Mouse (Mus musculus) left cerebral cortex, adult 8-10 months (tissue): Measurements from ENCODE around the gene Stab2. TPM values are rescaled to one million over a fixed set of nuclear protein-coding genes. Genes with fewer than 3 reads are reported as not detected.
A peak's percentile ranks its signal among the peaks of the same experiment; 100 is the strongest.

Experiments
- DNase-seq, 2 experiments: peaks; one replicate each; pipeline ENCODE4 v3.0.0; 2022; ENCODE audit warnings: low spot score in 2 of 2
- total RNA-seq, 4 experiments: library from RNA; stranded (reverse); gene quantifications; 2 replicates each; pipeline ENCODE4 v1.2.4; 2022

Stab2 gene
- under 1 TPM; 0.38 to 0.59 (median 0.47) TPM for total RNA-seq

DNA sequence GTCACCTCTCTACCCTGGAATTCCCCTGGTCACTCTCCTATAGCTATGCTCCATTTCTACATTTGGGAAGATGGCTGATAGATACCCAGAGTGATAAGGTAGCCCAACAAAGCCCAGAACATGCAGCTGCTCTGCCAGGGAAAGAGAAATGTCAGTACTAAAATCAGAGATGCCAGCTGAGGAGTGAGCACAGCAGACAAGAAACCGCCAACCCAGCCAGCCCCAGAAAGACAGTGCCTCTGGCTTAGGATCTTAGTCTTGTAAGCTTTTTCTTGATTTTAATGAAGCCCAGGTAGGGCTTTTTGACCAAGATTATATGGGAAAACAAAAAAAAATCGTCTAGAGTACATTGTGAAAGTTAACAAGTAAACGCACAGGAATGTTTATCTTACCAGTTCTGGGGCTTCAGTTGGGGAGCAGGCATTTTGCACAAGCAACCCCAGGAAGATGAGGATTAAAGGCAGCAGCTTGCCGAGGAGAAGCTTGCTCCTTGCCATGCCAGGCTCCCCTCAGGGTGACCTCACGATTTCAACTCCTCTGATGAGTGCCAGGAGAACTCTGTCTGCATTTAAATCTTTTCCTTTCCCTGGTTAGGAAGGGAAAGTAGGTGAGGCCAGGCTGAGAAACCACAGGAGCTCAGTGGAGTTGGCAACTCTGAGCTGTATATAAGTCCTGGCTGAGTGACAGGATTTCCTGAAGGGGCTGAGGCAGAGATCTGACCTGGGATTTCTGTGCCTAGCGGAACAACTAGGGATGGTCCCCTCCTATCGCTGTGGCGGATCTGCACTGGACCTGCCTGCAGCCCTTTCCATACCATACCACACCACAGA is at the start of gene Stab2:
Gene Stab2, minus strand, starts transcription at position 641 of the 830 bp plus-strand sequence.
- DNase-seq, result no peak

DNA sequence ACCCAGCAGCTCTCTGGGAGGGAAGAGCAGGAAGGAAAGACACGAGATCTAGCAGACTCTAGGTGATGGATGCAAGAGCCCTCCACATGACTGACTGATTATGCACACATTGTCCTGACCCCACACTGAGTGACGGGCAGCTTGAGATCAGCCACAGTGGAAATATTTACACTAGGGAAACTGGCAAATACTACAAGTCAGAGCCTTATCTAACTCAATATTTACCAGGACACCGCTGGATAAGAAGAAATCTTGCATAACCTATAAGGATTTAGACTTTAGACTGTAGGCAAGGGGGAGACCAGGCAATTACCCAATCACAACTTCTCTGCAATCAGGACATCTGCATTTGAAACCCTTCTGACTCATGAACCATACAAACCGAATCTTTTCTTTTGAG is 43.9 kb upstream of the Stab2 start:
- no peak for DNase-seq

DNA sequence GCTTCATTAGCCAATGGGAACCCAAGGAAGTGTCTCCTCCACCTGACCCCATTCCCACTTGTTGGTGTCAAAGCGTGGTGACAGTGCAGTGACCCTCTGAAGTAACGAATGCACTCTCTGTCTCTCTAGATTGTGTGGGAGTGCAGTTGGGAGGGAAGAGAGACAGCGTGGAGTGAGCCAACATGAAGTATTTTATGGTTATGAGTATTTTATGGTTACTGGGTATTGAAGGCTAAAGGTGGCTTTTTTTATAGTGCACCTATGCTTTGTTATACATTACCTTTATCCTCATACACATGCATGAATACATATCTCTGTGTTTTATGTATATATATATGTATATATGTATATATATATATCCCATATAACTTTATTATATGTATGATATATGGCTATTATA is 41.4 kb upstream of the Stab2 start:
- no peak for DNase-seq

DNA sequence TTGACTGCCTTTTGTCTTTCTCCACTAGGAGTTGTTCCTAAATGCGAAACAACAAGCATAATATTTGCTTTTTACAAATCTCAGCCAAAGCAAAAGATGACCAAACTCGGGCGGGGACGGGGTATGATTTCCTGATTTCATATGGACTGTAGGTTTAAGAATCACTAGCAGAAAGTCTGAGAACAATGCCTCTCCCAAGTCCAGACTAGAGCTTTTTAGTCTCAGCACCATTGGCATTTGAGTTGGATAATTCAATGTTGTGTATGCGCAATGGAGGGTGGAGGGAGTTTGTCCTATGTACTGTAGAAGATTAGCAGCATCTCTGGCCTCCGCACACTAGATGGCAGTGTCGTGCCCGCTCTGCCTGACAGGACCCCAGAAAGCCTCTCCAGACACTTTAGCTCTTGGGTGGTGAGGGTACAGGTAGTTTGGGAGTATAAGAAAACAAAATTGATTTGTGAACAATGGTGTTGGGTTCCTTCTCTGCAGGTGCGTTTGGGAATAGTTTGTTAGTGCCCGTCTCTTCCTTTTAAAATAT is 39.2 kb upstream of the Stab2 start:
- DNase-seq, result no peak

DNA sequence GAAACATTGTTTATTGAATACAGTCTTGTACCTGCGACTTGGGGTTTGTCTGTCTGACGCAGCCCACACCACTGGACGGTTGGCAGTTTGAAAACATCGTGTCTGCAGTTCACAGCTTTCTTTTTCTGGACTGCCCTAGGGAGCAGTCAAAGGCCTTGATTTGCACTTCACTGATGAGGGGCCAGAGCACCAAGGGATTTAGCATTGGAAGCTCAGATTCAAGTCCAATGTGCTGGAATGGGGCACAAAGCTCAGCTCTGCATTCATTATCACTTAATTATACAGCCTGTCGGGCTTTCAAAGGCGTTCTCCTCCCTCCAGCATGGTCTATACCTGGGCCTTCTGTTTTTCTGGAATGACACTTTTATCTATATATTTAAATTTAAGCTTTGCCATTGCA is 38.6 kb upstream of the Stab2 start:
- no peak for DNase-seq

DNA sequence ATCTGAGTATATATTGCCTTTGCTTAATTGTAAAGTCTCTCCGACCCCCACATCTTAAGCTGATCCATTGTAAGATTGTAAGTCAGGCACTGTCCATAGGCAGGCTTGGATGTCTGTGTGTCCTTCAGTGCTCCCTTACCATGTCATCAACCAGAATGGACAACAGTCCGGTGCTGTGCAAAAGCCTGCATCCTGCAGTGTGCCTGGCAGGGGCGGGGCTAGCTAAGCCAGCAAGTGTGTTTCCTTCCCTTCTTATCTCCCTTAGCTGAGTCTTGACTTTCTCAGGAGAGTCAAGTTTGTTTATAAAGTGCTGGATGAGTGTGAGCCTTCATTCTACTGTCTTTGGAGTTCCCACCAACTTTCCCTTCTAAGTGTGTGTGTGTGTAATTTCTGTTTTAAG is 37.4 kb upstream of the Stab2 start:
- DNase-seq, result no peak

DNA sequence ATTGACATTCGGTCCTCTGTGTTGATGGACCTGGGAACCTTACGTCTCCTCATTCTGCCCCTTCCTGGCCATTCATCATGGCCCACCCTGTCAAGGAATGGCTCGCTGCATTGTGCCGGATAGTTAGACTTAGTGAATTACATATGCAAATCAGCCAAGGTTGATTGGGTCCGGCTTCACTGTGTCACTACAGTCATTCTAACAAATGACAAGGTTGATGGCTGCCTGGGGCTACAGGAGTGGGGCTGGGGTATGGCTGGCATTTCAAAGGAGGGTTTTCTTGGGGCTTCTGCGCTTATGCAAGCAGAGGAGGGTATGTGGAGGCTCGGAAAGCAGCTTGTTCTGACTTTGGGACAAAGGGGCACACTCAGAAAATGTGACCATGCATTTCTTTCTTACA is 33.4 kb upstream of the Stab2 start:
- DNase-seq, result no peak

DNA sequence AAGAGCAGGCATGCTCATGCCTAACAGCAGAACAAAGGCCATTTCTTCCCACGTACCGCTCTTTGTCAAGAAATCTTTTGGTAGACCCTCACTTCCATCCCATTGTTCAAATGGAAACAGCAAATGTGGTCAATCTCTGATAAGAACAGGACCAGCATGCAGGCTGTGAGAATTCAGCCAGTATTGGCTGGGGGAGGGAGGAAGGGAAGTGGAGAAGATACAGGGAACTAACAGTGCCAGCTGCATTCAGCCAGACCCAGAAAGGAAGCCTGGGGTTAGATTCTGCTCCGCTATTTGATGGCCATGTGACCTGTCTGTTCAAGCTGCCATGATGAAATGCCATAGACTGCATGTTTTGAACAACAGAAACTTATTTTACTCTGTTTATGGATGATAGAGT is 32.0 kb upstream of the Stab2 start:
- no peak for DNase-seq

DNA sequence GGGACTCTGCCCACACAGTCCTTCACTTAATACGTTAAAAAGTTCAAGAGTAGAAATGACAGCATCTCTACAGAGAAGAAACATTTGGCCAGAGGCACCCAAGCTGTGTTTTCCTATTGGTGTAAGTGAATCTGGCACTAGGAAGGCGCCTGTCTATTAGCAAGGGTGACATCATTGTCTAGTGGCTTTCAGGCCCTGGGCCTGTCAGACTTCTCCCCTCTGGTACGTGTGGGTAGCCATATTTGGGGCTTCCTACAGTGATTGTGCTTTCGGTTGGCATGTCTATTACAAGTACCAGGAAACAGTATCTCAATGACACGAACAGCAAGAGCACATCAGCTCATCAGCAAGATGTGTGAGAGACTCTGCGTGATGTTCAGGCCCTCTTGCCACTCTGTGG is 31.5 kb upstream of the Stab2 start:
- DNase-seq, result no peak

DNA sequence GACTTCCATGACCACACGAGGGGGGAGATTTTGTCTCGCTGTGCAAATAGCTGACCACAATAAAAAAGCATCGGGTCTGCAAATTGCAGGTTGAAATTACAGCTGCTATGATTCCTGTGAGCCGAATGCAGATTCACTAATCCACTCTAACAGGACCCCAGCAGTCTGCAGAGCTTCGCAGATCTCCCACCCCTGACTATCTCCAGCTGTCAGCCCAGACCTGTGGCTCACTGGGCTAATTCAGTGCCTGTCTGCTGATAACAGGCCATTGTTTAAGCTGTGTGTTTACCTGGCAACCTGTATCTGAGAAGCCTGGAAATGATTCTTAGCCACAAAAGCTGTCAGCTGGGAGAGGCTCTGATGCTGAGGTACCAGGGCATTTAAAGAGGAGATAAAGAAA is 29.2 kb upstream of the Stab2 start:
- no peak for DNase-seq

DNA sequence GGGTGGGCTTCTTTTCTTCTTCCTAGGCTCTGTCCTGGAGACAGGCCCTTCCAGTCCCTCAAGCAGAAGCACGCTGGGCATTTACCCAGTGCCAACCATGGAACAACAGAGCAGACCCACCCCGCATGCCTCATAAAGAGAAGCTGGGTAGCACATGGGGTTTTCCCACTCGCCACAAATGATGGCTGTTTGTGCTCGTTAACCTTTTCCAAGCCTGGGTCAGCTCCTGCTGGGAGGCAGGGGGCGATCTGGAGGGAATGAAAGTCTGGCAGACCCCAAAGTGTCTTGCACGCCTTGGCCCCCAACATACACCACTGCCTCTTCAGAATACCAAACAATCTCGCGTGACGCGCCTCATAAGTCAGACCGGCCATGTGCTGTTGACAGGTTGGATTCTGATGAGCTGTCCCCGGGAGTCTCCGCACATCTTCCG is 28.5 kb upstream of the Stab2 start:
- DNase-seq, result no peak

DNA sequence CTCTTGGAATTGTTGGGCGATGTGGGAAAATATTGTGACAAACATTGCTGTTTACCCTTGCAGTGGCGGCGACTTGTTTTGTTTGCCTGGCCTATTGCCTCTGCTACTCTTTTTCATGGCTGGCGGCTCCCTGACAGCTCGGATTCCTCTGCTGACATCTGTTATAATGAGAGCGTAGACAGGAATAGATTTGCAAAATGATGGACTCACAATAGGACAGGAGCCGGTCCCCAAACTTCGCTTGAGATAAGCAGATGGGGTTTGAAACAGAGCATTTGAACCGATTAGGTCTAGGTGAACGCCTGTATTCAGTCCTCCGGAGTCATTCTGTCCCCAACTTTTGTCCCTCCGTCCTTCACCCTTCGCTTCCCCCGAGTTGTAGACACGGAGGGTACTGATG is 28.0 kb upstream of the Stab2 start:
- DNase-seq, result no peak

DNA sequence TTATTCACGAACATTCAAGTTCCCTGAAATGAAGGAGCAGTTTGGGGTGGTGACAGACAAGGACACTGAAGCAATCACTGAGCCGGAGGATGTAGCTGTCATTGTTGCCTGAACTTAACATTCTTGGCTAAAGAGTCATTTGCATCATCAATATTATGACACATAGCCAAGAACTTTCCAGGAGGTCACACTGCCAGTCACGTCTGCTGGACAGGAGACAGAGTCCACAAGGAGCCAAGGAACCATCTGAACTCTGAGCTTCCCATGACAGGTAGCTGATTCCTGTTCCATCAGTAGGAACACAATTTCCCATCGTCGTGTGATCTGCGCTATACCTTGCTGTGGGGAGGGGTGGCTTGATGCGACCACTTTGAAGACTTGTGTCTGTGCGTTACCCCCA is 24.9 kb upstream of the Stab2 start:
- no peak for DNase-seq

DNA sequence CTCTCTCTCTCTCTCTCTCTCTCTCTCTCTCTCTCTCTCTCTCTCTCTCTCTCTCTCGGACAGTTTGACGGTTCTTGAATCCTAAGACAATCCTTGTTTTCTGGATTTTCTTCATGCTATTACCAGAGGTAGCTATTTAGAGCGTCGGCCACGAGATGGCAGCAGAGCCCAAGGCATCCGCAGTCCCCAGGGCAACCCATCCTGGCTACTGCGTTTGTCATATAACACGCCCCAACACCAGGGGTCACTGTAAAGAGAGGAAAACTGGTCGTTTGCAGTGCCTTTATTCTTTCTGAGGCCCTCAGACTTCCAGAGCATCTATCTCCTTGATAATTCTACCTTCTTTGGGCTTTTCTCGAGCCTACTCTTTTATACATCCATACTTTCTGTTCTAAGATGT is 17.1 kb upstream of the Stab2 start:
- DNase-seq, result peak; percentile 54 to 59

DNA sequence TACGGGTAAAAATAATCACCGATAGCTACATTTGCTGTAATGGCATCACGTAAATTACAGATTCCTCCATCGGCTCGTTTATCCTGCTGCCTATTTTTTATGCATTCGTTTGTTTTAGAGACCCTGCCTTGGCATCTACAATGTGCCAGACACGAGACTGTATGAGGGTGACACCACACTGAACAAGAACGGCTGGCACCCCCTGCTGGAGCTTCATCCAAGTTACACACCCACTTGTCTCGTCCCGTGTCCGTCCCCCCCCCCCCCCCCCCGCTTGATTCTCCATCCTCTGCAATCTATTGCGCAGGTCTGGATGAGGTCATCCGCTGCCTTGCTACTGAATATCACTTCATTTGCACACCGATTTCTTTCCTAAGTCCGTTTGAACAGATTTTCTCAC is 12.9 kb upstream of the Stab2 start:
- DNase-seq, result peak in 1 of 2 experiments; percentile 30

DNA sequence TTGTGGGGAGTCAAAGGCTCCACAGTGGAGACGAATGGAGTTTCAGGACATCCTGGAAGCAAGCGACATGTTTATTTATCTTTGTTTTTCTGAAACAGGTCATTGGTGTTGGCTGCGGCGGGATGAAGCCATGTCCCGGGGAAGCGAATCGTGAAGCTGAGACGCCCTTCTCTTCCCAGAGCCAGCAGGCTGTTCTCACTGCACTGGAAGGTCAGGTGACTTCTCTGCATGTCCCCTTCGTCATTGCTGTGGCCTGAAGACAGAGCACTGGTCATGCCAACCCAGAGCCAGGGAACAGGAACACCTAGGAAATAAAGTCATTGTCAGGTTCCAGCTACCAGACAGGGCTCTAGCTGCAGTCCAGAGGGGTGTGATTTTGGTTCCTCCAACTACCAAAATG is 11.1 kb upstream of the Stab2 start:
- DNase-seq, result no peak

DNA sequence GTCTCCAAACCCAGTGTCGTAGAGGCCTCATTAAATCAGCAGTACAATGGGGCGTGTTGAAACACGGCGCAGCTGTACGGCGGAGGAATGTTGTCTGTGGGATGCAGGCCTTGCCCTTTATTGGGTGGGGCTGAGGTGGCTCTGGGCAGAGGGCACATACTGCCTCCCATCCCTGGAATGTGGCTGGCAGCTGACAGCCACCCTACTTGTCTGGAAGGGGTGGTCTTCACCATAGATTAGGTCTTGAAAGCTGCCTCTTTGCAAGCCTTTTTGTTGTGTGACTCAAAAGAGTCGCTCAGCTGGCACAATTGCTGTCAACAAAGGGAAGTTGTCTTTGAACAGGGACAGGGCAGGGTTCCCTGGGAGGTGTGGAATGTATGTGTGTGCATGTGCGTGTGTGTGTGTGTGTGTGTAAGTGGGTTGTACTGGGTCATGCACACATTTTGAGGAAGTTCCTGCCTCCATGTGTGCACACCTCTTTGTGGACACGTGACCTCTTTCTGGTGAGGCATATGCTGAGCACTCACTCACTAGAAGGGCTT is 8.4 kb upstream of the Stab2 start:
- no peak for DNase-seq

DNA sequence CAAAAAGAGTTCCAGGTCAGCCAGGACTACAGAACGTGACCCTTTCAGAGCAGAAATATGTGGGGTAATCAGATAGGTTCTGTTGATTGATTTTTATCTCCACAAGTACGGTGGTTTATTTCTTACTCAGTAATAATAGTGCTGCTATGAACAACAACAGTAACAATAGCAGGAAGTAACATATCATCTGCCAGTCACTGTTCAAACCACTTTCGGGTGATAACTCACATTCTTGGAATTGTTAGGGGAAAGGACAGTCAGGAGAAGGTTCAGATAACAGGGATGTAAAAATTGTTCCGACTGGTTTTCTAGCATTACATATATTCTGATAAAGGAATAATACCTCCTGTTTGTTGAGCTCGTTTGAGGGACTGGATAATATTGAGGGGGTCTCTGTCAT is 7.6 kb upstream of the Stab2 start:
- DNase-seq, result no peak

DNA sequence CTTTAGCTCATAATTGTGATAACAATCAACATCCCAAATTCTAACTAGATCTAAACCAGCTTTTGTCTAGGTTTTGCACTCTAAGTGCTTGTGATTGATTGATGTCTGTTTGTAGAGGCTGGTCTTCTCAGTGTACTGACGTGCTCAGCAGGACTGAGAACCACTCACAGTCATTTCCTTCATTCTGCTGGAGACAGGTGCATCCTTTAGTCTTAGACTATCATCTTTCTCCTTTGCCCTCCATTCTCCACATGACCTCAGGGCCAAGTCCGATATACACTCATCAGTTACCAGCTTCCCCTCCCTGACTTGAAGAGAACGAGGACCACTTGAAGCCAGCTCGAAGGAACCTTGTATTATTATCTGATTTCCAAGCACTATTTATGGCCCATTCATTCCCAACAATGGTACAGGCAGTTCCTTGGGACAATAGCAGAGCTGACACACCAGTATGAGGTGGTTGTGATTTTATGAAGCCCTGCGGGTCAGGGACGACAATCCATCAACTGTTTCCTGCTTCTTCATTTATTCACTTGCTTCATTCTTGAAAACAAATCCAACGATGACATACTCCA is 6.7 kb upstream of the Stab2 start:
- no peak for DNase-seq

DNA sequence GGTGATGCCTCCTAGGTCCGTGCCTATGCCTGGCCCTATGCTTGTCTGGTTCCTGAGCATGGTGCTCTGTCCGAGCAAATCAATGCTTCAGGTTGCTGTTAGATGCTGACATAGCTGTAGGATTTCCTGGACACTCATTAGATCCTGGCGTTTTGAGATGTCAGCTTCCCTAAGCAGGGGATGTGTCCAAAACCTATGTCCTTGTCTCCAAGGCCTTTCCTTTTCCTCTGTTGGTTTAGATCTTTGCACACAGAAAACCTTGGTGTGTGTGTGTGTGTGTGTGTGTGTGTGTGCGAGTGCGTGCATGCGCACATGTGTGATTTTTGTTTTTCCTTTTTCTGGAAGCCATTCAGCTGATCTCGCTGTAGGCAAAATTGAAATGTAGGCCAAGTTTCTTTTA is 4.3 kb upstream of the Stab2 start:
- DNase-seq, result no peak

DNA sequence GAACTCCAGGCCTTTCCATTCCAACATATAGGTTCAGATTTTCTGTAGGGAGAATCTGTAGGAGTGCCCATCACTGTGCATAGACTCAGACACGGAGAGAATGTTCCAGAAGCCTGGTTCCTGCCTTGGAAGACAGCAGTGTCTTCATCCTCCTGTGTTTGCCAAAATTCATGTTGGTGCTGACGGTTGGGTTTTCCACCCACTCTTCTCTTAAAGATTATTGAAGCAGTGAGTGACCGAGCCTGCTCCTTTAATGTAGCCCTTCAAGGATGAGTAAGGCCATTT is 332 bp upstream of the Stab2 start:
- no peak for DNase-seq

DNA sequence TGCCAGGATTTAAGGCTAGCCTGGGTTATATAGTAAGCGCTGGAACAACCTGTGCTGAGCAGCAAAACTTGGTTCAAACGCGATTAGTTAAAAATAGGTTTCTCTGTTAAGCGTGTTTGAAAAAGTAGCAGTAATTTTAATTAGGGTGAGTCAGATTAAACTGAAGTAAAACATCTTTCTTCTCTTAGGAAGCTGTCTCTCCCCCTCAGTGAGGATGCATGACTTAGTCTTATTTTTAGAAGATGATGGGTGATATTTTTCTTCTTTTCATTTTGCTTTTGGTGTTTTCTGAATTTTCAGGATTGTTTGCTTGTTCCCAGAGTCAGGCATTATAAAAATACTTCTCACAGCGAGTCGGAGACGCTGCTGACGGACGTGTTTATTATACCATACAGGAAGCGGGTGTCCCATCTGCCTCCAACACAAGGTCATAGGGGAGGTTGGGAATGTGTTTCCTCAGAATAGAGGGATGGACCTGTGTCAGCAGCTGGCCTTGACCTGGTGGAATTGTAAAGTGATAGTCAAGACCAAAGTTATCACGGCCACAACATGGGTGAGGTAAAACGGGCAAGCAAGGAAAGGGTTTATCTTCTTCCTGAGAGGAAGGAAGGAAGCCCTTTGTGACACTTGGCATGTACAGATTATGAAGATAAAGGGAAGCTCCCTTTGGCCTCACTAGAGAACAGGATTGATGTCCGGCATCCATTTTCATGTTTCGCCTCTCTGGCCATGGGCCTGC is 15.4 kb downstream of the Stab2 start:
- no peak for DNase-seq
